Mouse (Mus musculus) liver, postnatal 0 days (tissue): ENCODE data around the gene Prpf6. TPM values are rescaled to one million over a fixed set of nuclear protein-coding genes. Genes with fewer than 3 reads are reported as not detected.

Experiments used
- ATAC-seq: fragments of 200-750 bp; cut with Nextera tagmentation; 2 replicates; pipeline ENCODE4 v1.8.0; 2017; ENCODE audit warnings: mild to moderate bottlenecking, moderate library complexity
- DNase-seq: peaks from one replicate; pipeline ENCODE4 v3.0.0-alpha.2; 2016
- H3K27ac ChIP-seq: fragments of 300-500 bp; sonication (generic); 2 replicates; pipeline ENCODE4 v1.5.1; 2014; ENCODE audit warnings: antibody characterized with exemption, moderate library complexity, mild to moderate bottlenecking, low read depth
- H3K27me3 ChIP-seq: fragments of 300-500 bp; sonication (generic); 2 replicates; pipeline ENCODE4 v1.6.1; 2014; ENCODE audit warnings: low read length, control low read depth, mixed read lengths; ENCODE audit not compliant: insufficient read depth
- H3K36me3 ChIP-seq: fragments of 300-500 bp; sonication (generic); replicated peaks from 2 replicates; pipeline ENCODE4 v1.6.1; 2014; ENCODE audit warnings: mild to moderate bottlenecking, control low read depth, low read length, moderate library complexity, mixed read lengths; ENCODE audit not compliant: insufficient read depth
- H3K4me1 ChIP-seq: fragments of 300-500 bp; sonication (generic); 2 replicates; pipeline ENCODE4 v1.6.1; 2014; ENCODE audit warnings: antibody characterized with exemption, mild to moderate bottlenecking, control low read depth; ENCODE audit not compliant: insufficient read depth
- H3K4me2 ChIP-seq: fragments of 300-500 bp; sonication (generic); 2 replicates; pipeline ENCODE4 v1.6.1; 2014; ENCODE audit warnings: low read depth, mild to moderate bottlenecking, low read length, moderate library complexity, mixed read lengths
- H3K4me3 ChIP-seq: fragments of 300-500 bp; sonication (generic); 2 replicates; pipeline ENCODE4 v1.5.1; 2014; ENCODE audit warnings: low read depth, low read length
- H3K9ac ChIP-seq: fragments of 300-500 bp; sonication (generic); replicated peaks from 2 replicates; pipeline ENCODE4 v1.6.1; 2014; ENCODE audit warnings: mild to moderate bottlenecking, moderate library complexity
- H3K9me3 ChIP-seq: fragments of 300-500 bp; sonication (generic); 2 replicates; pipeline ENCODE4 v1.6.1; 2016; ENCODE audit warnings: mild to moderate bottlenecking, control low read depth, low read length, mixed read lengths
- CTCF ChIP-seq: sonication (generic); IDR thresholded peaks from 2 replicates; pipeline ENCODE4 v1.5.1; 2016; ENCODE audit warnings: antibody characterized with exemption, low read depth
- EP300 ChIP-seq: IDR thresholded peaks from 2 replicates; pipeline ENCODE4 v1.6.1; 2016; ENCODE audit warnings: antibody characterized with exemption, low read depth, mild to moderate bottlenecking
- WGBS: fragments of 180-500 bp; shearing (Covaris S2); extraction: QIAGEN DNeasy Blood & Tissue Kit; methylation state at CpG from one replicate; pipeline ENCODE4 v1.1.7; 2014; ENCODE audit not compliant: insufficient replicate concordance; 5-methylcytosine and 5-hydroxymethylcytosine counted together
- polyA plus RNA-seq: library from polyadenylated mRNA; unstranded; fragments of >200 nt; fragmentation: Nextera tagmentation; extraction: Ambion mirVana; gene quantifications from 2 replicates; pipeline ENCODE4 v1.2.1, GENCODE M21; 2015

Gene Prpf6
- polyA plus RNA-seq, 1 experiment from 2014 or later: 17.5 TPM

- Histone ChIP-seq H3K27me3 (no peaks in the 10 kb centered on the region), H3K4me2 (no peak overlapping the region), H3K9me3 (no peaks in the 10 kb centered on the region), H3K27ac (no peak overlapping the region), H3K4me1 (peaks cover 17% of the 10 kb centered on the region), H3K4me3 (no peak overlapping the region), H3K36me3 (peaks cover 7% of the 10 kb centered on the region; the same call in 1 of the 2 replicates), H3K9ac (no peak overlapping the region)
- DNase-seq: no peak
- TF ChIP-seq CTCF: 0 out of 2 replicates have a peak, but pooled peaks have one; percentile 18
- no peak for TF ChIP-seq EP300
- no peak for ATAC-seq
These were observed 2.3 kb downstream of the Prpf6 start for GRCm38 (mm10) chr2:181593937-181594336.

GRCm38 (mm10) chr2:181594946-181595696 is 3.5 kb downstream of the Prpf6 start:
- no peak for TF ChIP-seq EP300
- TF ChIP-seq CTCF: peak; percentile 79
- Histone ChIP-seq H3K27ac (no peak overlapping the region), H3K27me3 (no peaks in the 10 kb centered on the region), H3K4me1 (peaks cover 20% of the 10 kb centered on the region), H3K9ac (no peak overlapping the region), H3K4me2 (no peak overlapping the region), H3K4me3 (no peak overlapping the region), H3K9me3 (no peaks in the 10 kb centered on the region), H3K36me3 (0 out of 2 replicates have a peak, but pooled peaks cover 2% of the 10 kb centered on the region)
- no peak for ATAC-seq
- DNase-seq: peak; percentile 46
- WGBS: 72% methylated on average over 4 of the region's 4 CpGs

- ATAC-seq (no peak), DNase-seq (no peak)
- 60% methylated on average over 6 of the region's 6 CpGs for WGBS
- Histone ChIP-seq H3K27me3 (no peaks in the 10 kb centered on the region), H3K4me2 (no peak overlapping the region), H3K9me3 (no peaks in the 10 kb centered on the region), H3K36me3 (no peaks in the 10 kb centered on the region), H3K9ac (no peak overlapping the region), H3K4me3 (no peak overlapping the region), H3K4me1 (peaks cover 17% of the 10 kb centered on the region), H3K27ac (no peak overlapping the region)
- TF ChIP-seq EP300 (no peak), CTCF (no peak)
These were observed 4.7 kb downstream of the Prpf6 start for GRCm38 (mm10) chr2:181596221-181596960.

- H3K9me3 ChIP-seq: no peaks in the 10 kb centered on the region
- no peak overlapping the region for H3K9ac ChIP-seq
- H3K27ac ChIP-seq: no peak overlapping the region
- no peaks in the 10 kb centered on the region for H3K36me3 ChIP-seq
- no peaks in the 10 kb centered on the region for H3K27me3 ChIP-seq
- H3K4me2 ChIP-seq: 0 out of 2 replicates have a peak overlapping the region, but pooled peaks have one; percentile 95
- ATAC-seq (no peak), DNase-seq (no peak)
- WGBS: 53% methylated on average over 7 of the region's 7 CpGs
- no peak for TF ChIP-seq EP300
- TF ChIP-seq CTCF: 0 out of 2 replicates have a peak, but pooled peaks have one; percentile 5
- H3K4me3 ChIP-seq: no peak overlapping the region
- H3K4me1 ChIP-seq: peaks cover 21% of the 10 kb centered on the region
These were observed 5.9 kb downstream of the Prpf6 start for GRCm38 (mm10) chr2:181597378-181598061.

- DNase-seq: peak; percentile 70
- 3% methylated on average over 63 of the region's 71 CpGs for WGBS
- Histone ChIP-seq H3K27me3 (no peaks in the 10 kb centered on the region), H3K9ac (peak within 1 kb of the TSS; percentile 75), H3K4me2 (peak within 1 kb of the TSS; percentile 95), H3K4me1 (peaks cover 21% of the 10 kb centered on the region), H3K9me3 (no peaks in the 10 kb centered on the region), H3K36me3 (no peaks in the 10 kb centered on the region), H3K4me3 (peak within 1 kb of the TSS; percentile 71), H3K27ac (peak within 1 kb of the TSS; percentile 69)
- no peak for TF ChIP-seq CTCF
- no peak for TF ChIP-seq EP300
- peak; percentile 14; the same call in 1 of the 2 replicates for ATAC-seq
These were observed 7.0 kb downstream of the Prpf6 start, which contains the start of gene Samd10 for GRCm38 (mm10) chr2:181598454-181599351. Samd10 (minus strand) TSS chr2:181599212.
